Mouse (Mus musculus) cerebellum, adult 9-11 months (tissue): ENCODE results near the gene Lgr6.

Experiments used
- DNase-seq: peaks from one replicate; pipeline ENCODE4 v3.0.0; 2022

The Lgr6 gene

GRCm38 (mm10) chr1:135011912-135012311, 93.2 kb downstream of the Lgr6 start:
- no peak for DNase-seq

DNA sequence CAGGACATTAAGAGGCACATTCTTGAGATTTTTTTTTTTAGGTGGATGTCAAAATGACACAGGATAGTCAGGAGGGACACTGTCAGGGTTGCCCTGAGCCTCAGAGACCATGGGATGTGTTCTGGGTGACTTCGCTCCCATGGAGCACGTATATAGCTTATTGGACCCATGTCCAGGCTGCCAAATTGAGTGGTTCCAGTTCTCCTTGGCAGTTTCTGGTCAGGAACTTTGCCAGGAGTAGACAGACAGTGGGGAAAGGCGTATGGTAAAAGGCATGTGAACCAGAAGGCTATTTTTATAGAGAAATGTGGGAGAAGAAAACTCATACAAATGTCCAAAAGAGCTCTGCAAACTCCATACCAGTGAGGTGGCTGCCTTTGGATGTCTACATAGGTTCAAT, 95.2 kb downstream of the Lgr6 start:
- no peak for DNase-seq

DNA sequence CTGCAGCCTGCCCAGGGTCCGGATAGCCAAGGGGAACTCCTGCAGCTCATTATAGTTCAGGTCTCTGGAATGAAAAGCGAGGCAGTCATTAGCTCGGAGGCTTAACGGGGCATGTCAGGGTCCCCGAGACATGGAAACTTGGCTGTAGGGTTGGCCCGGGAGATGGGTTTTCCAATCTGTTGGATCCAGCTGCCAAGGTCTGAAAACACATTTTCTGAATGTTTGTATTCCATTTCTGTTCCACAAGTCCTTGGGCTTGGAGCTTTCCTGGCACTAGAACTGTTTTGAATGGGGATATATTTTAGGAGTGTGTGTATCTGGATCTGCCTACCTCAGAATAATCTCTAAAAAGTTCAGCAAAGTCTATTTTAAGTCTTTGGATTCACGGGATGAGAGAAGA, 99.4 kb downstream of the Lgr6 start:
- DNase-seq, result no peak

GRCm38 (mm10) chr1:135003346-135003745, 101.7 kb downstream of the Lgr6 start:
- no peak for DNase-seq

DNA sequence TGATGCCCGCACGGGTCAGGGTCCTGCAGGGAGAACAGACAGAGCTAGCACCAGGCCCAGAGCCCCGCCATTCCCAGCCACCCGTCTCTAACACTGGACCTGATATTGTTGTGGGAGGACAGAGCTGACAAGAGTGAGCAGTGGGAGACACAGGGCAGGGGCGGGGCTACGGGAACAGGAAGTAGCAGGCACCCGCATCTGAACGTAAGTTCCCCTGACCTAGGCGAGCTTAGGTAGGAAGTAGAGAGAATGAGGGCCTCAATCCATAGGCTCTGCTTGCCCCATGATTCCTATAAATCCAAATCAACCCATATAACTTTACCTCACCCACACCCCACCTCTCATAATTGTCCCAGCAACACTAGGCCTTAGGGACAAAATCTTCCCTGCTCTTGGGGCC, 104.5 kb downstream of the Lgr6 start:
- DNase-seq, result no peak

GRCm38 (mm10) chr1:134998231-134998630, 106.8 kb downstream of the Lgr6 start:
- DNase-seq, result peak; percentile 13

GRCm38 (mm10) chr1:134997568-134997967, 107.5 kb downstream of the Lgr6 start:
- DNase-seq, result no peak

GRCm38 (mm10) chr1:134996471-134996870, 108.6 kb downstream of the Lgr6 start:
- DNase-seq, result no peak

- DNase-seq, result no peak
These were observed 109.1 kb downstream of the Lgr6 start for GRCm38 (mm10) chr1:134995954-134996353.

GRCm38 (mm10) chr1:134995437-134995836, 109.6 kb downstream of the Lgr6 start:
- peak; percentile 21 for DNase-seq

GRCm38 (mm10) chr1:134994739-134995138, 110.3 kb downstream of the Lgr6 start:
- DNase-seq, result no peak

DNA sequence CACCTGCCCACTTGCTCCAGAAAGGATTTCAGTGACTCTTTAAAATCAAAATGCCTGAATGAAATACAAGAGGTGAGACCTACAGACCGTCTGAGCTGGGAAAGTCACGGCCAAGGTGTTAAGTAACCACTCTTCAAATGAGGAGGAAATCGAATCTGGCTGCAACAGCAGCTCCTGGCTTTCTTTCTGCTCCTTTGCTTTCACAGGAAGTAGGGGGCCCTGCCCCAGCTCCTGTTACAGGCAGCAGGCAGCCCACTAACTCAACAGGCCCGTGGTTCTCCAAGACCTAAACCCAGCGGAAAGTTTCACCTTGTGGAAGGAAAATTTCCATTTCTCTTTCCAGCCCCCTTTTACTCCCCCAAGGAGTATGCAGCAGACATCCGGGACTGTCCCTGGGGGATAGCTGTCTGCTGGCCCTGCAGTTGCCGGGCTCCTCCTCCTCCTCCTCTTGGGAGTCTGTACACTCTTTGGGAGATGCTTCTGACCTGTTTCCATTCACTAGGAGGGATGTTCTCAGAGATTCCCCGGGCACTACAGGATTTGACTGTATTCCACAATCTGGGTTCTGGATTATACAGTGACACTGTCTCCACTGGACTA, 112.9 kb downstream of the Lgr6 start:
- no peak for DNase-seq

- DNase-seq, result peak; percentile 65
These were observed 115.7 kb downstream of the Lgr6 start for GRCm38 (mm10) chr1:134989372-134989771.

GRCm38 (mm10) chr1:134987962-134988341, 117.1 kb downstream of the Lgr6 start:
- no peak for DNase-seq

DNA sequence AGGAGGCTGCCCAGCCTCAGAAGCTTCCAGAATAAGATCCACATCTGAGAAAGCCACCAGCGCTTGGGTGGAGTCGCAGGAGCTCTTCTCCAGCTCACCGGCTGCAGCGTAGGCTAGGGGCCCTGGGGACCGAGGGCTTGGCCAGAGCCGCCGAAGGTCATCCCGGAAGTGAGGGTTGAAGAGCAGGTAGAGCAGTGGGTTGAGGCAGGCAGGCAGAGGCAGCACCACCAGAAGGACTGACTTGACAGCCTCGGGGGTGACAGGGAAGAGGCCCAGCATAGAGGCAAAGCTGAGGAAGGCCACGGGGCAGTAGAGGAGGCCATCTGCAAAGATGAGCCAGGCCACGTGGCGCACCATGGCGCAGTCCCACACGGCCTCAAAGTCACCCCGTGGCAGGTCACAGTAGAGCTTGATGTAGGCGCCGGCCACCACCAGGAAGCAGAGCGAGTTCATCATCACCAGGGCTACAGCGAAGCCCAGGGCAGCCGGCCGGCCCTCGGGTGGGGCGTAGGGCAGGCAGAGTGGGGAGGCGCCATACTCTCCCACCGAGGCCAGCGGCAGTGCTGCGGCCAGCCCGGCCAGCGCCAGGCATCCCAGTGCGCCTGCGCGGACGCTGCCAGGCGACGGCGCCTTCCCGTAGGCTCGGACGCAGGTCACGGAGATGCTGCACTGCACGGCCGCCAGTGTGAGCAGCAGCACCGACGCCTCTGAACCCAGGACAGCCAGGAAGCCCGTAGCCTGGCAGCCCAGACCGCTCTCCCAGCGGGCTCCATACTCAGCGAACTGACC, 117.7 kb downstream of the Lgr6 start:
- DNase-seq, result peak; percentile 73

- no peak for DNase-seq
These were observed 132.2 kb downstream of the Lgr6 start for GRCm38 (mm10) chr1:134972920-134973319.

- DNase-seq, result no peak
These were observed 139.6 kb downstream of the Lgr6 start for GRCm38 (mm10) chr1:134965430-134965829.

GRCm38 (mm10) chr1:134962821-134963220, 142.3 kb downstream of the Lgr6 start:
- no peak for DNase-seq

DNA sequence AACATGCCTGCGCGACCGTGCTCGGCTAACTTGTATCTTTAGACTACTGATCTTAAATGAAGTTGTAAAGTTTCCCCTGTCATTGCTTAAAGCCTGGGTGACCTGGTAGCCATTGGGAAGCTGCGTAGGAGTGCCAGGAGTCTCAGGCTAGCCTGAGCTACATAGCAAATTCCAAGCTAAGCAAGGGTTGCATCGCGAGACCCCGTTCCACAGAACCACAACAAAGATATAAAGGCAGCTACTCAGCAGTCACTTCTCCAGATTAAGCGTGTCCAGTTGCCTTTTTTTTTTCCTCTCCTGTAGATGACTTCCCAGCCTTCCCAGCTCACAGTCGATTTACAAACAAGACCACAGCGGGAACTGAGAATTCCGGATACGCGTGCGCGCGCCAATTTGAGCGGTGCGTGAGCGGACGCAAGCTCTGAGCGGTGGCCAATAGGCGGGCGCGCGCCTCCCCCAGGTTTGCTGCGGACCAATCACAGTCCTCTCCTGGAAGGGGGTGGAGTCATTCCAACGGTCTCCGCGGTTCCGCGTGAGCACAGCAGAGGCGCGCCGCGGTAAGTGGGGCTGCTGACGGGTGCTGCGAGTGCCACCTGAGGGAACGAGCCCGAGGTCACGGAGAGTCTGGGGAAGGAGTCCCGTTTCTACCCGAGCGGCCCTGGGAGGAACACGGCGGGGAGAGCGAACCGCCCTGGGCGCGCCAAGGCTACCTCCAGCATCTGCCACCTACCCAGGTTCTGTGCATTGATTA, 142.8 kb downstream of the Lgr6 start, which contains the start of gene Ube2t:
Ube2t (plus strand) TSS at position 513 of the 751 bp plus-strand sequence.
- peak; percentile 94 for DNase-seq

DNA sequence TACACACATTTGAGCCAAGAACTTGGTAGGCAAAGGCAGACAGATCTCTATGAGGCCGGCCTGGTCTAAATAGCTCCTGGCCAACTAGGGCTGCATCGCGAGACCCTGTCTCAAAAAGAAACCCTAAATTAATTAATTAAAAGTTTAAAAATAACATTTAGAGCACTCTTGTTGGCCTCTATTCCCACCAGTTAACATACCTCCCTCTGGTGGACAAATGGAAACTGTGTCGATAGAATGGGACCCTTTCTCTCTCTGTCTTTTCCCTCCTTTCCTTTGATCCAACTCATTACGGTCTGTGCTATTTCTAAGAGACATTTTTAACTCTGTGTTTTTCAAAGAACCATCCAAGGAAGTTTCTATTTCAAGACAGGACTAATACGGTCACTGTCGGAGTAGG, 144.4 kb downstream of the Lgr6 start:
- DNase-seq, result no peak

DNA sequence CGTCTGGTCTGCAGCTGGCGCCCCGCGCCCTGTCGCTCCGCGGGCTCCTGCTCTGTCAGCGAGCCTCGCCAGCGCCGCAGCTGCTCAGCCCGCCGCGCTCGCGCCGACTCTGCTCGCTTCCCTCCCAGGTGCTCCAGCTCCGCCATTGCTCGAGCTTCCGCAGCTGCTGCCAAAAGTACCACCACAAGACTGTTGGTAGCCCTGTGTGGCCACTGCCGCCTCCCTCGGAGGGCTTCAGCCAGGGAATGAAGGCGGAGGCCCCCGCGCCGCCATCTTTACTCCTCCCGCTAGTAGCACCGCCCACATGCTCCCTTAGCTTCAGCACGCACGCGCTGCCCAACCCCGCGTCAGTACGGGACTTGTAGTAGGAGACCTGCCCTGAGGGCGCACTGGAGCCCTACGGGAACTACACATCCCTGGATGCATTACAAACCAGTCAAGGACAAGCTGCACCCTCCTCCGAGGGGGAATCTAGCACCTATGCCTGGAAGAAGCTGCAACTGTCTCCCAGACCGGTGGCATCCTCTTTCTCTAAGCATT, 149.4 kb downstream of the Lgr6 start, which contains the start of gene Ppp1r12b:
Ppp1r12b (minus strand) TSS at position 306 of the 540 bp plus-strand sequence.
- DNase-seq, result peak; percentile 99

DNA sequence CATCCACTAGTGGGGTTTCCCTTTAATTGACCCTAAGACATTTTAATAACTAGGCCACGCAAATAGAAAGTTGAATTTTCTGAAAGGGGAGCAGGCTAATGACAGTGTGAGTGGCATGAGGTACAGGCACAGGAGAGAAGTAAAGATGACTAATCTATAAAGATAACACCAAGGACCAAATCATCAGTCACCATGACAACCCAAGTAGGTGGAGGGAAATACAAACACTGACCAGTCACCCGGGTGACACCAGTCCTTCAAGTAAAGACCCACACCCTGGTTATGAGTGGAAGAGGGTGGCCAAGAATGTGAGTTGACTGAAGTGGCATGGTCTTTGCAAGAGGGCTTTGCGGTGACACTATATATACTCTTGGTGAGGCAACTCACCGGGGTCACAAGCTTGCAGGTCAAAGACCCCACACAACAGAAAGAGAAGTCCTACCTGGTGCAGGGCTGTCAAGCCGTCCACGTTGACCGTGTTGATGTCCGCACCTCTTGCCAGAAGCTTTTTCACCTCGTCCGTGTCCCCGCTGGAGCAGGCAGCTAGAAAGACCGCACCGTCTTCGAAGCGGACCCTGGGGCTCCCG, 149.9 kb downstream of the Lgr6 start:
- DNase-seq, result no peak

- no peak for DNase-seq
These were observed 155.1 kb downstream of the Lgr6 start for GRCm38 (mm10) chr1:134949946-134950345.
